Mouse (Mus musculus) stomach, postnatal 0 days (tissue): ENCODE results near the gene Hbb-bh2. TPM values are rescaled to one million over a fixed set of nuclear protein-coding genes. Genes with fewer than 3 reads are reported as not detected.
"Not testable (repeated sequence)": the region's sequence is repeated elsewhere in the genome, so short reads cannot be mapped to it uniquely, and the experiment has no call there.

Experiments used
- ATAC-seq: fragments of 200-750 bp; cut with Nextera tagmentation; 2 replicates; pipeline ENCODE4 v1.8.0; 2017; ENCODE audit not compliant: low FRiP score, low TSS enrichment
- DNase-seq: peaks from one replicate; pipeline ENCODE4 v3.0.0-alpha.2; 2016; ENCODE audit warnings: low spot score
- H3K27ac ChIP-seq: fragments of 300-500 bp; sonication (generic); replicated peaks from 2 replicates; pipeline ENCODE4 v1.5.1; 2014; ENCODE audit warnings: mild to moderate bottlenecking, control low read depth
- H3K27me3 ChIP-seq: fragments of 300-500 bp; sonication (generic); 2 replicates; pipeline ENCODE4 v1.6.1; 2014; ENCODE audit warnings: low read length; ENCODE audit not compliant: control insufficient read depth, insufficient read depth
- H3K36me3 ChIP-seq: fragments of 300-500 bp; sonication (generic); 2 replicates; pipeline ENCODE4 v1.6.1; 2014; ENCODE audit warnings: low read length, mixed read lengths; ENCODE audit not compliant: control insufficient read depth, insufficient read depth
- H3K4me1 ChIP-seq: fragments of 300-500 bp; sonication (generic); replicated peaks from 2 replicates; pipeline ENCODE4 v1.6.1; 2014; ENCODE audit warnings: antibody characterized with exemption; ENCODE audit not compliant: control insufficient read depth, insufficient read depth
- H3K4me2 ChIP-seq: fragments of 300-500 bp; sonication (generic); replicated peaks from 2 replicates; pipeline ENCODE4 v1.6.1; 2014; ENCODE audit warnings: low read depth, mild to moderate bottlenecking, control low read depth, moderate library complexity
- H3K4me3 ChIP-seq: fragments of 300-500 bp; sonication (generic); 2 replicates; pipeline ENCODE4 v1.5.1; 2014; ENCODE audit warnings: low read depth, low read length, control low read depth
- H3K9ac ChIP-seq: fragments of 300-500 bp; sonication (generic); 2 replicates; pipeline ENCODE4 v1.6.1; 2014; ENCODE audit warnings: mild to moderate bottlenecking, low read length, control low read depth, mixed read lengths
- H3K9me3 ChIP-seq: fragments of 300-500 bp; sonication (generic); 2 replicates; pipeline ENCODE4 v1.6.1; 2016; ENCODE audit warnings: low read length; ENCODE audit not compliant: control insufficient read depth
- CTCF ChIP-seq: IDR thresholded peaks from 2 replicates; pipeline ENCODE4 v1.5.1; 2016; ENCODE audit warnings: antibody characterized with exemption, low read depth, mild to moderate bottlenecking, moderate library complexity
- EP300 ChIP-seq: optimal IDR thresholded peaks from 2 replicates; pipeline ENCODE3; 2016; ENCODE audit warnings: antibody characterized with exemption
- WGBS: fragments of 180-500 bp; shearing (Covaris S2); extraction: QIAGEN DNeasy Blood & Tissue Kit; methylation state at CpG from one replicate; pipeline ENCODE4 v1.1.7; 2014; 5-methylcytosine and 5-hydroxymethylcytosine counted together
- polyA plus RNA-seq: library from polyadenylated mRNA; unstranded; fragments of >200 nt; fragmentation: Nextera tagmentation; extraction: Ambion mirVana; gene quantifications from 2 replicates; pipeline ENCODE4 v1.2.1, GENCODE M21; 2015

Hbb-bh2 gene
- polyA plus RNA-seq, 1 experiment from 2014 or later, result not detected

DNA sequence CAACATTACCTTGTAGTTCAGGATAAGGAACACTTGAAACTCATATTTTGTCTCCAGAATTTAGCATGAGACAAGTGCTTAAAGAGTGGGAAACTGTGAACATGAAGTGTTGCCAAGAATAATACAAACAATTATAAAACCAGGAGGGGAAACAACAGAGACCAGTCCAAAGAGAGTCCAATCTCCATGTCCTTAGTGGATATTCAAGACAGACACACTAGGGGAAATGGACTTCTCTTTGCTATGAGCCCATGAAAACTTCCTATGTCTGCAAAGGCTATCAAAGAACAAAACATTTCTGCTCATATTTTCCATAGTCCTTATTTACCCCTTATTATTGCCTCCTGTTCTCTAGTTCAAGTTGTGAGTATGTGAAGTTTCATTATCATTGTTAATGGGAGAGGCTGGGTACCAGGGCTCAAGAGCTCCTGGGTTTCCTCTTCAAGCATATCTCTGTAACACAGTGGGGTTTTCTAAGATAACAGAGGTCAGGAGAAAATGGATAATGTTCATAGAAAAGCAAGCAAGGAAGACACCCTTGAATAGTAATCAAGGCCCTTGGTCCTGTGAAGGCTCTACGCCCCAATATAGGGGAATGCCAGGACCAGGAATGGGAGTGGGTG, 29.0 kb downstream of the Hbb-bh2 start:
- Histone ChIP-seq H3K4me2 (no peak overlapping the region), H3K27me3 (no peaks in the 10 kb centered on the region), H3K4me3 (no peak overlapping the region), H3K9ac (no peak overlapping the region), H3K9me3 (no peaks in the 10 kb centered on the region), H3K4me1 (no peaks in the 10 kb centered on the region), H3K27ac (no peak overlapping the region), H3K36me3 (no peaks in the 10 kb centered on the region)
- no peak for DNase-seq
- ATAC-seq, result no peak
- WGBS, result 95% methylated on average over 1 of the region's 1 CpGs
- TF ChIP-seq EP300, result no peak
- no peak for TF ChIP-seq CTCF

- Histone ChIP-seq H3K4me1 (no peaks in the 10 kb centered on the region), H3K9ac (no peak overlapping the region), H3K36me3 (no peaks in the 10 kb centered on the region), H3K4me2 (no peak overlapping the region), H3K27ac (no peak overlapping the region), H3K4me3 (no peak overlapping the region), H3K9me3 (no peaks in the 10 kb centered on the region), H3K27me3 (no peaks in the 10 kb centered on the region)
- DNase-seq (no peak), ATAC-seq (no peak)
- 71% methylated on average over 3 of the region's 3 CpGs for WGBS
- TF ChIP-seq CTCF (no peak), EP300 (no peak)
Measured at GRCm38 (mm10) chr7:103810746-103811145, 29.6 kb downstream of the Hbb-bh2 start.

DNA sequence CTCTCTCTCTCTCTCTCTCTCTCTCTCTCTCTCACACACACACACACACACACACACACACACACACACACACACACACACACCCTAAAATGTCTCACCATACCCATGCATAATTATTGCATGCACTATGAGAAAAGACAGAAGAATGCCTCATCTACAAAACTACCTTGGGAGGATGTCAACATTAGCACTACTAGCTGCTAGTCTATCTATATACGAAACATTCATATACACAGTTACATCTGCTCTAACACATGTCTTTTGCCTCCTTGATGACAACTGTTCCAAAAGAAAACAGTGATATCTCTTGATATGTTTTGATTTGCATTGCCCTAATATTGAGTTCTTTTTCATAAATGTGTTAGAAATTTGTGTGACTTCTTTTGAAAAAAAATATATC, 30.0 kb downstream of the Hbb-bh2 start:
- Histone ChIP-seq H3K9ac (no peak overlapping the region), H3K27me3 (no peaks in the 10 kb centered on the region), H3K27ac (no peak overlapping the region), H3K4me1 (no peaks in the 10 kb centered on the region), H3K9me3 (no peaks in the 10 kb centered on the region), H3K4me2 (no peak overlapping the region), H3K36me3 (no peaks in the 10 kb centered on the region), H3K4me3 (no peak overlapping the region)
- 76% methylated on average over 1 of the region's 1 CpGs for WGBS
- TF ChIP-seq CTCF, result no peak
- TF ChIP-seq EP300, result no peak
- ATAC-seq, result no peak
- DNase-seq, result no peak

DNA sequence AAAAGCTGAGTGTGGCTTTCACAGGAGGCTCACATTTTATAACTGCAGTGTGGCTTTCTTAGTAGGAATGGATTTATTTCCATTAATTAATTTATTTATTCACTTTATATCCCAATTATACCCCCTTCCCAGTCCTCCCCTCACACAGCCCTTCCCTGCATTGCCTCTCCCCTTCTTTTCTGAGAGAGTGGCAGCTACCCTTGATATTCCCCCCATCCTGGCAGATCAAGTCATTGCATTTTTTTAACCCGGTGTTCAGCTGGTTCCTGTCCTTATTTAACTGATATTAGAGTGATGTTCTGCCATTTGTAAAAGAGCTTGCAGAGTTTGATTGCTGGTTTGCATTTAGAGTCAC, 30.5 kb downstream of the Hbb-bh2 start:
- no peak for TF ChIP-seq CTCF
- no peak for TF ChIP-seq EP300
- no peak for DNase-seq
- no peaks in the 10 kb centered on the region for H3K9me3 ChIP-seq
- no peak overlapping the region for H3K4me3 ChIP-seq
- no peak overlapping the region for H3K27ac ChIP-seq
- no peak overlapping the region for H3K9ac ChIP-seq
- H3K36me3 ChIP-seq, result no peaks in the 10 kb centered on the region
- no peaks in the 10 kb centered on the region for H3K4me1 ChIP-seq
- no peak overlapping the region for H3K4me2 ChIP-seq
- WGBS, result 63% methylated on average over 1 of the region's 1 CpGs
- ATAC-seq, result no peak
- H3K27me3 ChIP-seq, result no peaks in the 10 kb centered on the region

GRCm38 (mm10) chr7:103808971-103809800, 31.1 kb downstream of the Hbb-bh2 start:
- Histone ChIP-seq H3K4me3 (no peak overlapping the region), H3K9me3 (no peaks in the 10 kb centered on the region), H3K4me1 (no peaks in the 10 kb centered on the region), H3K4me2 (no peak overlapping the region), H3K27ac (no peak overlapping the region), H3K36me3 (no peaks in the 10 kb centered on the region), H3K27me3 (no peaks in the 10 kb centered on the region), H3K9ac (no peak overlapping the region)
- no peak for TF ChIP-seq CTCF
- no peak for TF ChIP-seq EP300
- ATAC-seq (no peak), DNase-seq (no peak)
- 39% methylated on average over 5 of the region's 5 CpGs for WGBS

GRCm38 (mm10) chr7:103808120-103808519, 32.2 kb downstream of the Hbb-bh2 start:
- H3K36me3 ChIP-seq, DNase-seq, H3K9me3 ChIP-seq, H3K4me2 ChIP-seq, H3K27me3 ChIP-seq, ATAC-seq, H3K4me3 ChIP-seq, H3K27ac ChIP-seq, H3K4me1 ChIP-seq, H3K9ac ChIP-seq: not testable (repeated sequence)
- whole genome bisulfite sequencing, result 59% methylated on average over 2 of the region's 2 CpGs
